ENCODE assay signal across 8 mouse cellular contexts in the genomic region with DNA sequence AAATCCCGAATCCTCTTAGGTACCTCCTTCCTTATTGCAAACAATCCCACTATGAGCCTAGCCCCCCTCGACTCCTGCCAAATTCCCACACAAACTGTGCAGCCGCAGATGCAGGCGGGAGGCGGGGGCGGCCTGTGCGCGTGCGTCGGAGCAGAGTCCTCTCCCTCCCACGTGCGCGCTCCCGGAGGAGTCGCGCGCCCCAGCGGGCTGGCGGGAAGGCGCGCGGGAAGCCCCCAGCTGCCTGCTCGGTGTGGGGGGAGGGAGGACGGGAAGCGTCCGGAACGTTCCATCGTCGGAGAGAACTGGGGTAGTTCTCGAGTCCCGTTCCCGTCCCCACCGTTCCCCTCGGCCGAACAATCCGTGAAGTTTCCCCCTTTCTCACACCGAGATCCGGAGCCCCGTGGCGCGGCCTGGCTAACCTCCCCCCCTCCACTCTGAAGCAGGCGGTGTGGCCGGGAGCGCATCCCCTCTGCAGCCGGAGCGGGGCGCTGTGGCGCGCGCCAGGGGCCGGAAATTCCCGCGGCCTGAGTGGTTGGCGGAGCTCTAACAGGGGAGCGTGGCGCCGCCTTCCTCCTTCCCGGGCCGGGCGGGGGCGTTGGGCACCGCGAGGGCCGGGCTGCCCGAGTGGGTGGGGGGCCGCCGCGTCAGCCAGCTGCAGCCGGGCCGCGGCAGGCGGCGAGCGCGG. TPM values are rescaled to one million over a fixed set of nuclear protein-coding genes. Genes with fewer than 3 reads are reported as not detected.
DNase-seq lines count a peak whose midpoint lies in the region; ATAC-seq and TF ChIP-seq lines count a peak whose summit lies in the region.

No protein-coding gene starts in this region.

- peak in 2 of 3 experiments; percentile 76 to 82; a peak in 5 of 6 replicates for TF ChIP-seq CTCF in MEL (IDR thresholded peaks at IDR 0.05 in 2 of 3, conservative IDR thresholded peaks at IDR 0.05 in 1 of 3; ENCODE audit: control insufficient read depth in 1 of 3, insufficient read depth in 1 of 3, low read depth in 2 of 3, low read length in 3 of 3, poor library complexity in 1 of 3, severe bottlenecking in 1 of 3)
- TF ChIP-seq CTCF in cerebellum, adult 2 months (IDR thresholded peaks at IDR 0.05; ENCODE audit: borderline replicate concordance, insufficient read depth, low read depth, low read length) = peak; percentile 62
- peak; percentile 90 for TF ChIP-seq CTCF in forebrain, postnatal 0 days (IDR thresholded peaks at IDR 0.05; ENCODE audit: low read depth)

- 0 out of 4 replicates have a peak, but pooled peaks of 1 of the 2 experiments have one; percentile 6 for TF ChIP-seq EP300 in MEL (IDR thresholded peaks at IDR 0.05; ENCODE audit: low read depth in 1 of 2, low read length in 2 of 2)

- peaks cover 0 to 3% of the 10 kb centered on the region in 2 experiments; a peak in 1 of 4 replicates for H3K27me3 ChIP-seq in MEL (ENCODE audit: control insufficient read depth in 1 of 2, insufficient read depth in 2 of 2, low read length in 2 of 2)
- no peaks in the 10 kb centered on the region for H3K27me3 ChIP-seq in cerebellum, adult 2 months (ENCODE audit: control insufficient read depth, insufficient read depth, low read length)
- no peaks in the 10 kb centered on the region for H3K27me3 ChIP-seq in forebrain, postnatal 0 days (ENCODE audit: insufficient read depth, low read length)
- H3K27me3 ChIP-seq in lung, embryonic 16.5 days (ENCODE audit: control insufficient read depth, insufficient read depth, low read depth, low read length) = no peaks in the 10 kb centered on the region

- under 1% methylated on average over 71 of the region's 75 CpGs for WGBS in cerebellum, adult 2 months
- WGBS in forebrain, postnatal 0 days = under 1% methylated on average over 53 of the region's 75 CpGs
- WGBS in lung, embryonic 16.5 days = under 1% methylated on average over 58 of the region's 75 CpGs

- peak overlapping the region; percentile 75 for H3K4me2 ChIP-seq in forebrain, postnatal 0 days (ENCODE audit: low read depth)
- H3K4me2 ChIP-seq in lung, embryonic 16.5 days (ENCODE audit: low read depth, low read length) = peak overlapping the region; percentile 82

- peak; percentile 6 for TF ChIP-seq RAD21 in MEL (IDR thresholded peaks at IDR 0.05; ENCODE audit: low read depth, low read length)

- peak overlapping the region; percentile 36 to 63 for H3K4me3 ChIP-seq in MEL (ENCODE audit: control insufficient read depth in 1 of 2, insufficient read depth in 1 of 2, low read depth in 2 of 2, low read length in 2 of 2)
- peak overlapping the region; percentile 99 for H3K4me3 ChIP-seq in cerebellum, adult 2 months (replicated peaks; ENCODE audit: insufficient read depth, low read depth, low read length)
- peak overlapping the region; percentile 77 for H3K4me3 ChIP-seq in forebrain, postnatal 0 days (ENCODE audit: low read depth, low read length)
- peak overlapping the region; percentile 95 for H3K4me3 ChIP-seq in lung, embryonic 16.5 days (ENCODE audit: low read length)

- H3K79me2 ChIP-seq in MEL (ENCODE audit: control insufficient read depth, insufficient read depth, low read length, poor library complexity) = peaks cover 6% of the 10 kb centered on the region

- peak; percentile 95 for DNase-seq in MEL (ENCODE audit: low read depth, low spot score)
- DNase-seq in cerebellum, adult 2 months = peak; percentile 98 to 99
- peak; percentile 99 for DNase-seq in forebrain, postnatal 0 days
- peak; percentile 96 for DNase-seq in layer of hippocampus, adult 9-10 months (ENCODE audit: low spot score)
- peak; percentile 98 for DNase-seq in ovary, postnatal 10 days (ENCODE audit: low spot score)
- DNase-seq in thymus, postnatal 10 days (ENCODE audit: low spot score in 2 of 2) = peak; percentile 98 to 99

- peaks cover 0 to 10% of the 10 kb centered on the region in 2 experiments; a peak in 3 of 4 replicates for H3K36me3 ChIP-seq in MEL (ENCODE audit: control insufficient read depth in 1 of 2, insufficient read depth in 2 of 2, low read length in 2 of 2)
- H3K36me3 ChIP-seq in forebrain, postnatal 0 days (ENCODE audit: insufficient read depth) = no peaks in the 10 kb centered on the region
- H3K36me3 ChIP-seq in lung, embryonic 16.5 days (ENCODE audit: control insufficient read depth, insufficient read depth, low read length) = peaks cover 12% of the 10 kb centered on the region

- TF ChIP-seq POLR2A in MEL (IDR thresholded peaks at IDR 0.05; ENCODE audit: control insufficient read depth in 1 of 2, insufficient read depth in 1 of 2, low read depth in 1 of 2, low read length in 2 of 2, poor library complexity in 1 of 2) = peak; percentile 63 to 70; a peak in 3 of 4 replicates
- TF ChIP-seq POLR2A in cerebellum, adult 2 months (IDR thresholded peaks at IDR 0.05; ENCODE audit: borderline replicate concordance, insufficient read depth, low read length) = peak; percentile 66; the same call in 1 of the 2 replicates

- peak; percentile 97 for ATAC-seq in forebrain, postnatal 0 days
- ATAC-seq in hematopoietic stem cell, adult 5-6 weeks (replicated peaks in 1 of 2; ENCODE audit: insufficient read depth in 1 of 2, low FRiP score in 2 of 2, low TSS enrichment in 1 of 2, low read depth in 1 of 2, poor library complexity in 2 of 2, severe bottlenecking in 2 of 2) = peak; percentile 88 to 92
- ATAC-seq in lung, embryonic 16.5 days (ENCODE audit: low read depth) = peak; percentile 96

- H3K4me1 ChIP-seq in MEL (ENCODE audit: control insufficient read depth in 1 of 2, insufficient read depth in 2 of 2, low read length in 2 of 2) = peaks cover 0 to 15% of the 10 kb centered on the region in 2 experiments
- peaks cover 3% of the 10 kb centered on the region; the same call in 1 of the 2 replicates for H3K4me1 ChIP-seq in cerebellum, adult 2 months (ENCODE audit: control insufficient read depth, insufficient read depth, low read length)
- H3K4me1 ChIP-seq in forebrain, postnatal 0 days (ENCODE audit: insufficient read depth) = peaks cover 13% of the 10 kb centered on the region; the same call in 1 of the 2 replicates
- H3K4me1 ChIP-seq in lung, embryonic 16.5 days (replicated peaks; ENCODE audit: control insufficient read depth, insufficient read depth, low read length) = peaks cover 17% of the 10 kb centered on the region

- peak overlapping the region; percentile 80 for H3K9ac ChIP-seq in MEL (ENCODE audit: control insufficient read depth, low read depth, low read length, poor library complexity, severe bottlenecking)
- peak overlapping the region; percentile 92 for H3K9ac ChIP-seq in forebrain, postnatal 0 days
- H3K9ac ChIP-seq in lung, embryonic 16.5 days (ENCODE audit: low read length) = peak overlapping the region; percentile 95

- H3K9me3 ChIP-seq in MEL (replicated peaks; ENCODE audit: insufficient read depth, low read length) = no peaks in the 10 kb centered on the region
- H3K9me3 ChIP-seq in forebrain, postnatal 0 days (ENCODE audit: low read length) = no peaks in the 10 kb centered on the region
- H3K9me3 ChIP-seq in lung, embryonic 16.5 days (ENCODE audit: control insufficient read depth, low read length) = no peaks in the 10 kb centered on the region

- H3K27ac ChIP-seq in MEL (ENCODE audit: control insufficient read depth, low read depth, low read length) = peak overlapping the region; percentile 51
- peak overlapping the region; percentile 44 for H3K27ac ChIP-seq in cerebellum, adult 2 months (ENCODE audit: insufficient read depth, low read length)
- peak overlapping the region; percentile 97 for H3K27ac ChIP-seq in forebrain, postnatal 0 days (ENCODE audit: low read depth, low read length)
- peak overlapping the region; percentile 99 for H3K27ac ChIP-seq in lung, embryonic 16.5 days (ENCODE audit: low read length)

TF ChIP-seq in MEL, 35 proteins besides CTCF, POLR2A, EP300 and RAD21 (continues in another document):
- peak; percentile 16; the same call in 1 of the 2 replicates for TF ChIP-seq SMC3 (IDR thresholded peaks at IDR 0.05; ENCODE audit: low read depth, low read length)
- TF ChIP-seq MEF2A (IDR thresholded peaks at IDR 0.05; ENCODE audit: extremely low read depth, insufficient replicate concordance, low read depth, low read length, poor library complexity, severe bottlenecking) = no peak
- TF ChIP-seq ELF1 (IDR thresholded peaks at IDR 0.05; ENCODE audit: low read depth, low read length) = peak; percentile 62; the same call in 1 of the 2 replicates
- TF ChIP-seq USF1 (IDR thresholded peaks at IDR 0.05; ENCODE audit: low read depth, low read length) = peak; percentile 65
- no peak for TF ChIP-seq ZKSCAN1 (IDR thresholded peaks at IDR 0.05; ENCODE audit: low read depth, low read length)
- peak; percentile 17; the same call in 1 of the 2 replicates for TF ChIP-seq NELFE (IDR thresholded peaks at IDR 0.05; ENCODE audit: low read depth, low read length)
- TF ChIP-seq BHLHE40 (IDR thresholded peaks at IDR 0.05; ENCODE audit: borderline replicate concordance, low read depth, low read length) = no peak; the same call in 1 of the 2 replicates
- TF ChIP-seq MAZ (IDR thresholded peaks at IDR 0.05; ENCODE audit: low read depth, low read length) = peak; percentile 84
- no peak for TF ChIP-seq MYC (IDR thresholded peaks at IDR 0.05; ENCODE audit: low read depth, low read length)
- no peak for TF ChIP-seq JUND (IDR thresholded peaks at IDR 0.05; ENCODE audit: low read depth, low read length)
- 0 out of 2 replicates have a peak, but pooled peaks have one; percentile 30 for TF ChIP-seq TCF12 (IDR thresholded peaks at IDR 0.05; ENCODE audit: low read depth, low read length)
- TF ChIP-seq POLR2AphosphoS2 (IDR thresholded peaks at IDR 0.05; ENCODE audit: low read length) = no peak
- TF ChIP-seq NRF1 (IDR thresholded peaks at IDR 0.05; ENCODE audit: insufficient read depth, low read depth, low read length, poor library complexity, severe bottlenecking) = peak; percentile 86
- peak; percentile 98 for TF ChIP-seq CHD1 (IDR thresholded peaks at IDR 0.05; ENCODE audit: low read depth, low read length)
- TF ChIP-seq GABPA (IDR thresholded peaks at IDR 0.05; ENCODE audit: low read depth, low read length) = no peak
- TF ChIP-seq RCOR1 (IDR thresholded peaks at IDR 0.05; ENCODE audit: low read depth, low read length) = no peak
- TF ChIP-seq MAFK (IDR thresholded peaks at IDR 0.05; ENCODE audit: borderline replicate concordance, low read depth, low read length) = no peak
- TF ChIP-seq SIN3A (IDR thresholded peaks at IDR 0.05; ENCODE audit: low read length) = peak; percentile 5; the same call in 1 of the 2 replicates

RNA-seq across cellular contexts. Expression of a gene that starts 15.4 kb away (rescaled TPM):
- total RNA-seq in MEL (2012; rRNA removed) = 3.8 and 3.9 TPM in 2 replicates
- polyA plus RNA-seq in MEL (2012; ENCODE audit: insufficient read depth in 1 of 2, insufficient read length in 2 of 2, low read depth in 1 of 2, low replicate concordance in 2 of 2, missing spikeins in 1 of 2) = 1 to 10 TPM in 1 of 2 experiments, not detected in 1; 6.3 TPM
- polyA plus RNA-seq in cerebellum, adult 2 months (2012; rRNA removed) = 27.6 and 29.3 TPM in 2 replicates
- total RNA-seq in forebrain, postnatal 0 days (2014; rRNA removed) = 59.6 and 66.8 TPM in 2 replicates
- 24.7 and 36.3 TPM in 2 replicates for polyA plus RNA-seq in forebrain, postnatal 0 days (2015; fragmentation: Nextera tagmentation; extraction: Ambion mirVana)
- total RNA-seq in hematopoietic stem cell, adult 5-6 weeks (2017) = 136 and 172 TPM in 2 replicates
- polyA plus RNA-seq in lung, embryonic 16.5 days (2015; fragmentation: Nextera tagmentation; extraction: Ambion mirVana) = 21.8 and 22.3 TPM in 2 replicates

Comparison
In these comparisons a context has a peak if more than half of its experiments do, and no peak if none do; other contexts are left out.
1. Peak in every context shown above with its lines: DNase-seq, ATAC-seq, H3K4me3 ChIP-seq and H3K27ac ChIP-seq.
2. H3K27ac ChIP-seq: peak in every context shown above with its lines; median percentile 99 in lung, embryonic 16.5 days; 97 in forebrain, postnatal 0 days; 51 in MEL; 44 in cerebellum, adult 2 months.